Comparison of ENCODE assay signal across 8 mouse cellular contexts in the genomic region with DNA sequence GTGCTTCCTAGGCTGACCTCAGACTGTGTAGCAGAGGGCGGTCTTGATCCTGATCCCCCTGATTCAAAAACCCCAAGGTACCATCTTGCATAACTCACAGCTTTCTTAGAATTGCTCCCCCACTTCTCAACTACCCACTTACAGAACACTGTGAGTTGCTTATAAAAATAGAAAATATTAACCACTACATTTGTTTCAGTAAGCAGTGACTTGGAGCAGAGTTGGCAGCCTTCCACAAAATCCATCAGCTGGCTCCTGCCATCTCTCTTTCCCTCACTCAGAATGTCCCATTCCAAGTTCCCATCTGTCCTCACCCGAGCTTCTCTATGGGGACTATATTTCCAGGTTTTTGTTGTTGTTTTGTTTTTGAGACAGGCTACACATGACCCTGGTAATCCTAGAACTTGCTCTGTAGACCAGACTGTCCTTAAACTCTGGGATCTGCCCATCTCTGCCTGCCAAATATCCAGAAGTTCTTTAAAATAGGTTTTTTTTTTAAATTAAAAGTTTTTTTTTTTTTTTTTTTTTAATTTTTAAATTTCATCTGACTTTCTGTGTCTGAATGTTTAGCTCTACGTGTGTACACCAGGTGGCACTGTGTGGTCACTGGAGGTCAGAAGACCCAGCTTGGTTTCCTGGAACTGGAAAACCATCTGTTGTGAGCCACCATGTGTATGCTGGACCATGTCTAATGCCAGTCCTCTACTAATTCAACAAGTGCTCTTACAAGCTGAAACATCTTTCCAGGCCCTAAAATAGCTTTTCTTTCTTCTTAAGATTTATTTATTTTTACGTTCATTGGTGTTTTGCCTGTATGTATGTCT. TPM values are rescaled to one million over a fixed set of nuclear protein-coding genes. Genes with fewer than 3 reads are reported as not detected.
A peak's percentile ranks its signal among the peaks of the same experiment; 100 is the strongest.
DNase-seq lines count a peak whose midpoint lies in the region; ATAC-seq and TF ChIP-seq lines count a peak whose summit lies in the region.

No protein-coding gene starts in this region.

- H3K4me1 ChIP-seq in heart, embryonic 12.5 days (replicated peaks) = peaks cover 7% of the 10 kb centered on the region

- no peak for ATAC-seq in heart, embryonic 12.5 days (ENCODE audit: insufficient number of reproducible peaks, low FRiP score)

- H3K4me2 ChIP-seq in heart, embryonic 12.5 days = no peak overlapping the region

- no peaks in the 10 kb centered on the region for H3K9me3 ChIP-seq in heart, embryonic 12.5 days (replicated peaks)

- no peak overlapping the region for H3K9ac ChIP-seq in heart, embryonic 12.5 days

- WGBS in heart, embryonic 12.5 days = 59% methylated on average over 4 of the region's 4 CpGs

- H3K36me3 ChIP-seq in heart, embryonic 12.5 days = peaks cover 13% of the 10 kb centered on the region

- no peaks in the 10 kb centered on the region for H3K27me3 ChIP-seq in heart, embryonic 12.5 days (replicated peaks)

- no peak overlapping the region for H3K4me3 ChIP-seq in heart, embryonic 12.5 days
- H3K4me3 ChIP-seq in layer of hippocampus, adult 2 months = no peak overlapping the region

- no peak overlapping the region for H3K27ac ChIP-seq in heart, embryonic 12.5 days (ENCODE audit: poor library complexity, severe bottlenecking)
- H3K27ac ChIP-seq in layer of hippocampus, adult 2 months = peak overlapping the region; percentile 82

- DNase-seq in heart, adult 18-20 months = peak; percentile 35 to 43
- DNase-seq in right cerebral cortex, adult 2 months (ENCODE audit: low spot score in 2 of 2) = peak; percentile 47 to 49
- no peak for DNase-seq in right cerebral cortex, postnatal 25 days
- peak; percentile 24 for DNase-seq in adrenal gland, postnatal 25 days
- peak; percentile 58 to 79 for DNase-seq in layer of hippocampus, adult 2 months (ENCODE audit: low spot score in 2 of 2)
- peak; percentile 59 for DNase-seq in retina, embryonic 14.5 days (ENCODE audit: low spot score)
- no peak for DNase-seq in yolk sac, embryonic 10.5 days (ENCODE audit: low spot score)

- TF ChIP-seq CTCF in layer of hippocampus, adult 2 months (conservative IDR thresholded peaks at IDR 0.05) = peak; percentile 66

RNA-seq across cellular contexts. Expression of a gene that starts 1.7 kb away (rescaled TPM):
- 100 to 1,000 TPM; 538 to 568 TPM for total RNA-seq in heart, adult 18-20 months (2021)
- polyA plus RNA-seq in heart, embryonic 12.5 days (2016; fragmentation: Nextera tagmentation; extraction: Ambion mirVana) = 613 and 621 TPM in 2 replicates
- 738 and 757 TPM in 2 replicates for total RNA-seq in adrenal gland, postnatal 25 days (2021)
- total RNA-seq in layer of hippocampus, adult 2 months (2021) = 100 to 1,000 TPM; 399 to 405 TPM

RNA-seq across cellular contexts. Expression of a gene that starts 9.3 kb away (rescaled TPM):
- 10 to 100 TPM; 12.3 to 12.5 TPM for total RNA-seq in heart, adult 18-20 months (2021)
- polyA plus RNA-seq in heart, embryonic 12.5 days (2016; fragmentation: Nextera tagmentation; extraction: Ambion mirVana) = 14.2 and 17.3 TPM in 2 replicates
- total RNA-seq in adrenal gland, postnatal 25 days (2021) = 20.6 and 22.2 TPM in 2 replicates
- 10 to 100 TPM; 49.6 to 52.3 TPM for total RNA-seq in layer of hippocampus, adult 2 months (2021)

RNA-seq across cellular contexts. Expression of a gene that starts 29.7 kb away (rescaled TPM):
- total RNA-seq in heart, adult 18-20 months (2021) = 1 to 10 TPM; 3.9 to 4.8 TPM
- polyA plus RNA-seq in heart, embryonic 12.5 days (2016; fragmentation: Nextera tagmentation; extraction: Ambion mirVana) = 9.8 and 9.9 TPM in 2 replicates
- total RNA-seq in adrenal gland, postnatal 25 days (2021) = 11.4 and 13.1 TPM in 2 replicates
- total RNA-seq in layer of hippocampus, adult 2 months (2021) = 10 to 100 TPM; 16.0 to 19.6 TPM

Comparison
In these comparisons a context has a peak if more than half of its experiments do, and no peak if none do; other contexts are left out.
1. DNase-seq: peak in heart, adult 18-20 months (2 of 2), right cerebral cortex, adult 2 months (2 of 2), adrenal gland, postnatal 25 days (single experiment), layer of hippocampus, adult 2 months (2 of 2) and retina, embryonic 14.5 days (single experiment); none in right cerebral cortex, postnatal 25 days (single experiment) and yolk sac, embryonic 10.5 days (single experiment).